Comparison of ENCODE assay signal across 8 mouse cellular contexts in genomic region chr9:70395617-70396016, GRCm38 (mm10). TPM values are rescaled to one million over a fixed set of nuclear protein-coding genes. Genes with fewer than 3 reads are reported as not detected.
DNase-seq lines count a peak whose midpoint lies in the region; ATAC-seq and TF ChIP-seq lines count a peak whose summit lies in the region.
"Had no signal": no experiment of that assay in that cellular context is flagged by ENCODE, and none has a peak within 500 bp of the region (broad histone marks: within the 10 kb centered on the region; RNA-seq: fewer than 3 reads in every experiment).

No protein-coding gene starts in this region.

- H3K9me3 ChIP-seq in kidney, embryonic 16.5 days (ENCODE audit: low read length), result no peaks in the 10 kb centered on the region
- no peaks in the 10 kb centered on the region for H3K9me3 ChIP-seq in E14TG2a.4 (ENCODE audit: low read length)
- H3K9me3 ChIP-seq: heart, embryonic 15.5 days had no signal

- DNase-seq in kidney, postnatal 10 days, result peak; percentile 31
- no peak for DNase-seq in ovary, postnatal 14 days (ENCODE audit: low spot score)

- no peaks in the 10 kb centered on the region for H3K27me3 ChIP-seq in kidney, embryonic 16.5 days (ENCODE audit: insufficient read depth, low read length)
- no peaks in the 10 kb centered on the region for H3K27me3 ChIP-seq in E14TG2a.4 (ENCODE audit: insufficient read depth, low read length)
- H3K27me3 ChIP-seq: heart, embryonic 15.5 days had no signal

- H3K9ac ChIP-seq in kidney, embryonic 16.5 days (replicated peaks; ENCODE audit: low read length), result no peak overlapping the region
- H3K9ac ChIP-seq: heart, embryonic 15.5 days had no signal

- H3K4me3 ChIP-seq in kidney, embryonic 16.5 days (ENCODE audit: low read length), result no peak overlapping the region
- no peak overlapping the region for H3K4me3 ChIP-seq in E14TG2a.4 (replicated peaks; ENCODE audit: low read length)
- H3K4me3 ChIP-seq in bone marrow, adult 2 months (replicated peaks; ENCODE audit: control insufficient read depth, low read depth, low read length), result no peak overlapping the region
- H3K4me3 ChIP-seq in olfactory bulb, adult 2 months (ENCODE audit: insufficient read depth, low read depth, low read length), result no peak overlapping the region
- H3K4me3 ChIP-seq: heart, embryonic 15.5 days had no signal

- no peak overlapping the region for H3K27ac ChIP-seq in kidney, embryonic 16.5 days (ENCODE audit: low read length)
- H3K27ac ChIP-seq in bone marrow, adult 2 months (ENCODE audit: control insufficient read depth, insufficient read depth, low read depth, low read length, poor library complexity), result no peak overlapping the region
- H3K27ac ChIP-seq in olfactory bulb, adult 2 months (ENCODE audit: insufficient read depth, low read depth, low read length), result no peak overlapping the region
- H3K27ac ChIP-seq: heart, embryonic 15.5 days had no signal

- TF ChIP-seq POLR2A in bone marrow, adult 2 months (IDR thresholded peaks at IDR 0.05; ENCODE audit: borderline replicate concordance, control insufficient read depth, low read depth, low read length), result no peak
- no peak for TF ChIP-seq POLR2A in olfactory bulb, adult 2 months (IDR thresholded peaks at IDR 0.05; ENCODE audit: insufficient read depth, low read depth, low read length)

- peaks cover 10% of the 10 kb centered on the region; the same call in 1 of the 2 replicates for H3K36me3 ChIP-seq in kidney, embryonic 16.5 days (ENCODE audit: insufficient read depth, low read length)
- H3K36me3 ChIP-seq in E14TG2a.4 (ENCODE audit: insufficient read depth, low read length), result peaks cover 27% of the 10 kb centered on the region

- TF ChIP-seq CTCF in E14TG2a.4 (conservative IDR thresholded peaks at IDR 0.05; ENCODE audit: low read length), result peak; percentile 20; the same call in 1 of the 2 replicates
- TF ChIP-seq CTCF in bone marrow, adult 2 months (IDR thresholded peaks at IDR 0.05; ENCODE audit: control insufficient read depth, insufficient read depth, low read length), result peak; percentile 54
- 0 out of 2 replicates have a peak, but pooled peaks have one; percentile 5 for TF ChIP-seq CTCF in olfactory bulb, adult 2 months (IDR thresholded peaks at IDR 0.05; ENCODE audit: insufficient read depth, low read depth, low read length)

- peaks cover 6% of the 10 kb centered on the region; the same call in 1 of the 2 replicates for H3K4me1 ChIP-seq in kidney, embryonic 16.5 days (ENCODE audit: insufficient read depth, low read length)
- peaks cover 29% of the 10 kb centered on the region for H3K4me1 ChIP-seq in E14TG2a.4 (replicated peaks; ENCODE audit: low read depth, low read length)
- no peaks in the 10 kb centered on the region for H3K4me1 ChIP-seq in bone marrow, adult 2 months (ENCODE audit: control insufficient read depth, insufficient read depth, low read length)
- peaks cover 2% of the 10 kb centered on the region; the same call in 1 of the 2 replicates for H3K4me1 ChIP-seq in olfactory bulb, adult 2 months (ENCODE audit: control insufficient read depth, insufficient read depth, low read length)
- H3K4me1 ChIP-seq: heart, embryonic 15.5 days had no signal

- WGBS in kidney, embryonic 16.5 days, result 90% methylated on average over 12 of the region's 12 CpGs
- 78% methylated on average over 12 of the region's 12 CpGs for WGBS in bone marrow, adult 2 months
- 86% methylated on average over 12 of the region's 12 CpGs for WGBS in olfactory bulb, adult 2 months

- ATAC-seq in kidney, embryonic 16.5 days (ENCODE audit: low FRiP score, low TSS enrichment), result no peak
- no peak for ATAC-seq in erythroid progenitor cell, adult 5-6 weeks (replicated peaks; ENCODE audit: low FRiP score, poor library complexity, severe bottlenecking)

- H3K4me2 ChIP-seq in kidney, embryonic 16.5 days (replicated peaks; ENCODE audit: low read depth, low read length), result no peak overlapping the region
- H3K4me2 ChIP-seq: heart, embryonic 15.5 days had no signal

RNA-seq across cellular contexts. Expression of gene Ccnb2, which starts 25.7 kb away (rescaled TPM):
- polyA plus RNA-seq in kidney, embryonic 16.5 days (2015; fragmentation: Nextera tagmentation; extraction: Ambion mirVana), result 221 and 223 TPM in 2 replicates
- 69.4 and 109 TPM in 2 replicates for polyA plus RNA-seq in bone marrow, adult 2 months (2011; ENCODE audit: insufficient read depth, insufficient read length, low replicate concordance, missing spikeins)
- not detected in 2 replicates for polyA plus RNA-seq in olfactory bulb, adult 2 months (2012; ENCODE audit: insufficient read depth, insufficient read length, low replicate concordance, missing spikeins)
- total RNA-seq in erythroid progenitor cell, adult 5-6 weeks (2015; ENCODE audit: low replicate concordance), result 314 and 369 TPM in 2 replicates
- 254 and 369 TPM in 2 replicates for total RNA-seq in erythroid progenitor cell, adult 5-6 weeks (2017; ENCODE audit: low replicate concordance)
